ENCODE assay signal across 7 mouse cellular contexts in genomic region chr5:3341931-3342770, GRCm38 (mm10). TPM values are rescaled to one million over a fixed set of nuclear protein-coding genes. Genes with fewer than 3 reads are reported as not detected.
DNase-seq lines count a peak whose midpoint lies in the region; ATAC-seq and TF ChIP-seq lines count a peak whose summit lies in the region.

No protein-coding gene starts in this region.

- peak overlapping the region; percentile 74 for H3ac ChIP-seq in myocyte (ENCODE audit: control insufficient read depth, insufficient read length)

- no peak for TF ChIP-seq POLR2A in myocyte (IDR thresholded peaks at IDR 0.05; ENCODE audit: insufficient read length, low read depth)

- peaks cover 37% of the 10 kb centered on the region for H3K79me2 ChIP-seq in myocyte (ENCODE audit: control insufficient read depth, insufficient read depth)

- ATAC-seq in intestine, postnatal 0 days: peak; percentile 17
- peak; percentile 8 for ATAC-seq in liver, embryonic 11.5 days (replicated peaks; ENCODE audit: low FRiP score)
- ATAC-seq in stomach, embryonic 14.5 days (ENCODE audit: insufficient number of reproducible peaks, insufficient read depth, low FRiP score, low read depth): peak; percentile 15; the same call in 1 of the 2 replicates

- DNase-seq in T-cell, adult 2 months (ENCODE audit: low spot score): peak; percentile 46
- DNase-seq in cerebellum, postnatal 25 days: peak; percentile 25 to 41
- DNase-seq in gastrocnemius, postnatal 4 days (ENCODE audit: low spot score in 2 of 2): peak; percentile 23 to 40
- peak; percentile 79 for DNase-seq in liver, embryonic 11.5 days (ENCODE audit: low spot score)

- H3K4me2 ChIP-seq in intestine, postnatal 0 days (replicated peaks; ENCODE audit: low read depth): peak overlapping the region; percentile 100
- H3K4me2 ChIP-seq in liver, embryonic 11.5 days: peak overlapping the region; percentile 90
- H3K4me2 ChIP-seq in myocyte (ENCODE audit: low read depth): peak overlapping the region; percentile 84
- H3K4me2 ChIP-seq in stomach, embryonic 14.5 days (replicated peaks; ENCODE audit: low read depth, low read length): peak overlapping the region; percentile 82

- peaks cover 7% of the 10 kb centered on the region; the same call in 1 of the 2 replicates for H3K27me3 ChIP-seq in intestine, postnatal 0 days (replicated peaks; ENCODE audit: control insufficient read depth, insufficient read depth, low read length)
- H3K27me3 ChIP-seq in liver, embryonic 11.5 days (replicated peaks; ENCODE audit: control insufficient read depth, insufficient read depth, low read length): no peaks in the 10 kb centered on the region
- H3K27me3 ChIP-seq in myocyte (ENCODE audit: control insufficient read depth, insufficient read depth, insufficient read length): no peaks in the 10 kb centered on the region
- no peaks in the 10 kb centered on the region for H3K27me3 ChIP-seq in stomach, embryonic 14.5 days (ENCODE audit: control insufficient read depth, insufficient read depth, low read length)

- no peaks in the 10 kb centered on the region for H3K9me3 ChIP-seq in intestine, postnatal 0 days (ENCODE audit: control insufficient read depth)
- H3K9me3 ChIP-seq in liver, embryonic 11.5 days (ENCODE audit: control insufficient read depth, low read length): no peaks in the 10 kb centered on the region
- H3K9me3 ChIP-seq in stomach, embryonic 14.5 days (ENCODE audit: control insufficient read depth, low read depth, low read length): no peaks in the 10 kb centered on the region

- WGBS in intestine, postnatal 0 days: 1% methylated on average over 57 of the region's 60 CpGs
- WGBS in liver, embryonic 11.5 days: under 1% methylated on average over 58 of the region's 60 CpGs
- WGBS in stomach, embryonic 14.5 days: under 1% methylated on average over 60 of the region's 60 CpGs

- H3K4me3 ChIP-seq in intestine, postnatal 0 days (ENCODE audit: low read depth, low read length): peak overlapping the region; percentile 77
- H3K4me3 ChIP-seq in liver, embryonic 11.5 days (ENCODE audit: low read depth, low read length): peak overlapping the region; percentile 74
- peak overlapping the region; percentile 99 for H3K4me3 ChIP-seq in myocyte
- H3K4me3 ChIP-seq in stomach, embryonic 14.5 days (ENCODE audit: low read depth, low read length): peak overlapping the region; percentile 75

- TF ChIP-seq CTCF in intestine, postnatal 0 days (IDR thresholded peaks at IDR 0.05; ENCODE audit: low read depth): no peak

- peak overlapping the region; percentile 62 for H3K27ac ChIP-seq in intestine, postnatal 0 days (ENCODE audit: low read depth, low read length)
- H3K27ac ChIP-seq in liver, embryonic 11.5 days (ENCODE audit: low read depth, low read length): peak overlapping the region; percentile 79
- peak overlapping the region; percentile 88 for H3K27ac ChIP-seq in stomach, embryonic 14.5 days (ENCODE audit: low read length)

- peak overlapping the region; percentile 64 for H3K9ac ChIP-seq in intestine, postnatal 0 days (ENCODE audit: low read depth, low read length)
- H3K9ac ChIP-seq in liver, embryonic 11.5 days (ENCODE audit: low read depth, low read length): peak overlapping the region; percentile 80
- H3K9ac ChIP-seq in stomach, embryonic 14.5 days (replicated peaks; ENCODE audit: low read depth, low read length): peak overlapping the region; percentile 68

- H3K36me3 ChIP-seq in intestine, postnatal 0 days (ENCODE audit: control insufficient read depth, insufficient read depth): no peaks in the 10 kb centered on the region
- peaks cover 5% of the 10 kb centered on the region; the same call in 1 of the 2 replicates for H3K36me3 ChIP-seq in liver, embryonic 11.5 days (ENCODE audit: control insufficient read depth, insufficient read depth, low read length)
- no peaks in the 10 kb centered on the region for H3K36me3 ChIP-seq in myocyte (ENCODE audit: control insufficient read depth, insufficient read depth)
- no peaks in the 10 kb centered on the region for H3K36me3 ChIP-seq in stomach, embryonic 14.5 days (ENCODE audit: control insufficient read depth, insufficient read depth, low read length)

- H3K4me1 ChIP-seq in intestine, postnatal 0 days (replicated peaks; ENCODE audit: control insufficient read depth, insufficient read depth, low read length): no peaks in the 10 kb centered on the region
- no peaks in the 10 kb centered on the region for H3K4me1 ChIP-seq in liver, embryonic 11.5 days (replicated peaks; ENCODE audit: control insufficient read depth, insufficient read depth, low read length)
- H3K4me1 ChIP-seq in stomach, embryonic 14.5 days (ENCODE audit: control insufficient read depth, insufficient read depth, low read length): no peaks in the 10 kb centered on the region

TF ChIP-seq in myocyte, 11 proteins besides CTCF, POLR2A, EP300 and RAD21:
- no peak for TF ChIP-seq CEBPB (IDR thresholded peaks at IDR 0.05; ENCODE audit: insufficient read depth, poor library complexity, severe bottlenecking)
- TF ChIP-seq TCF3 (IDR thresholded peaks at IDR 0.05; ENCODE audit: insufficient read length, low read depth): no peak
- TF ChIP-seq TCF12 (IDR thresholded peaks at IDR 0.05; ENCODE audit: insufficient read depth, poor library complexity, severe bottlenecking): no peak
- TF ChIP-seq SRF (IDR thresholded peaks at IDR 0.05; ENCODE audit: control insufficient read depth, insufficient read length, low read depth): no peak

RNA-seq across cellular contexts. Expression of gene Cdk6, which starts 0.9 kb away (rescaled TPM):
- 10 to 100 TPM; 18.0 to 21.2 TPM for total RNA-seq in gastrocnemius, postnatal 4 days (2021)
- 12.7 and 13.2 TPM in 2 replicates for polyA plus RNA-seq in intestine, postnatal 0 days (2015; fragmentation: Nextera tagmentation; extraction: Ambion mirVana)
- polyA plus RNA-seq in liver, embryonic 11.5 days (2014; fragmentation: Nextera tagmentation; extraction: Ambion mirVana): 49.1 and 51.2 TPM in 2 replicates
- 8.9 TPM for polyA plus RNA-seq in myocyte (2012; fragmentation: generic; extraction: Trizol)
- polyA plus RNA-seq in stomach, embryonic 14.5 days (2014; fragmentation: Nextera tagmentation; extraction: Ambion mirVana): 36.8 and 40.9 TPM in 2 replicates

Comparison
In these comparisons a context has a peak if more than half of its experiments do, and no peak if none do; other contexts are left out.
1. Peak in every context shown above with its lines: DNase-seq, ATAC-seq, H3K4me3 ChIP-seq and H3K27ac ChIP-seq.